Mouse (Mus musculus) inflammation-experienced regulatory T-cells, adult 6 months (primary cell): ENCODE results near the gene Pm20d1. TPM values are rescaled to one million over a fixed set of nuclear protein-coding genes. Genes with fewer than 3 reads are reported as not detected.
"Not testable (repeated sequence)": the region's sequence is repeated elsewhere in the genome, so short reads cannot be mapped to it uniquely, and the experiment has no call there.

Experiments used
- ATAC-seq: one replicate; pipeline ENCODE4 v1.8.0; 2017
- polyA plus RNA-seq, 3 experiments: library from polyadenylated mRNA; unstranded; fragments of 100-300 nt; shearing (Covaris generic); gene quantifications; one replicate each; pipeline ENCODE4 v1.2.1; 2017

Pm20d1 gene
- polyA plus RNA-seq, 3 experiments from 2014 or later, result 0.08 to 0.11 (median 0.08) TPM

DNA sequence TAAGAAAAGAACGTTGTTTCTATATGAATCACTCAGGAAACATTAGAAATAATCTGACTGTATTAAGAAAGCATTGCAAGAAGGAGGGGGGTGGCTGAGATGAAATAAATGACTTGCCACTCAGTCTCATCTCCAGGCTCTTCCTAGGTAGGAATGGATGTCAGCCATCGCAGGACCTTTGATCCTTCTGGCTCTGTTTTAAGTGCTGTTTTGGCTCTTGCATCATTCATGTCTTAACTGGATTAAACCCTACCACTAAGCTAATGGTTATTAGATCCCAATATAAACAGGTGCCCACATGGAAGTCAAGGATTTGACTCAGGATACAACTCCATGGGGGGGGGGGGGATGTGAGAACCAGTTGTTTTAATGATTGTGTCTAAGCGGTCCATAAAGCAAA lies 2.0 kb upstream of the Pm20d1 start:
- ATAC-seq, result no peak

DNA sequence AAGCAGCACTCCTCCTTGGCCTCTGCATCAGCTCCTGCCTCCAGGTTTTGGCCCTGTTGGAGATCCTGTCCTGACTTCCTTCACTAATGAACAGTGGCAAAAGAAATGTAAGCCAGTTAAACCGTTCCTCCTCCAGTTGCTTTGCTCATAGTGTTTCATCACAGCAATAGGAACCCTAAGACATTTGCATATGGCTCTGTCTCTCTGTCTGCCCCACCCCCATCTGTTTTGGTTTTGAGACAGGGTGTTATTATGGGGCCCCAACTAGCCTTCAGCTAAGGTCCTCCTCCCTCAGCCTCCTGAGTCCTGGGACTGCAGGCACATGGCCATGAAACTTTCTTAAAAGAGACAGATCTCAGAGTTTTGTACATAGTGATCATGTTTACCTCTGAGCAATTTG lies 2.8 kb downstream of the Pm20d1 start:
- no peak for ATAC-seq

DNA sequence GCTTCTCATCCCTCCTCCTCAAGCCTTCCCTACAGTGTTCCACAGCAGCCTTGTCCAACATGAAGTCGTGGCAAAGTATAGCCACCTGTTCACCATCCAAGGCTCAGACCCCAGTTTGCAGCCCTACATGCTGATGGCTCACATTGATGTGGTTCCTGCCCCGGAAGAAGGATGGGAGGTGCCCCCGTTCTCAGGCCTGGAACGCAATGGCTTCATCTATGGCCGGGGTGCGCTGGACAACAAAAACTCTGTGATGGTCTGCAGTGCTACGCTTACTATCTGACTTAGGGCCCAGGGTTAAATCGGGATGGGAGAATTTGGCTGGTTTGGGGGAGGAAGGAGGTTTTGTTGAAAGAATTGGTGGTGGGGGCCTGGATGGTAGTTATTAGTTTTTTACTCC lies 3.9 kb downstream of the Pm20d1 start:
- no peak for ATAC-seq

DNA sequence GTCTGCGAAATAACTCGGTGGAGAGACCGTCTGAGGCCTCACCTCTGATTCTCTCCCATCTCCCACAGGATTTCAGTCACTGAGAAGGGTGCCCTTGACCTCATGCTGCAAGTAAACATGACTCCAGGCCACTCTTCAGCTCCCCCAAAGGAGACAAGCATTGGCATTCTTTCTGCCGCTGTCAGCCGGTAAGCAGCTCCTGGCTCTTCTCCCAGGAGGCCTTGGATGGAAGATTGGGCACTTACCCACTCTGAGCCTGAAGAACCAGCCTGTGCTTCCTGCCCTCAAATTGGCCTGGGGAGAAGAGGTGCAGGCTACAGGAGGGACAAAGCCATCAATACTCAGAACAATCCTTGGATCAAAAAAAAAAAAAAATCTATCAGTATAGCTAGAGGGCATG lies 5.5 kb downstream of the Pm20d1 start:
- ATAC-seq, result no peak

DNA sequence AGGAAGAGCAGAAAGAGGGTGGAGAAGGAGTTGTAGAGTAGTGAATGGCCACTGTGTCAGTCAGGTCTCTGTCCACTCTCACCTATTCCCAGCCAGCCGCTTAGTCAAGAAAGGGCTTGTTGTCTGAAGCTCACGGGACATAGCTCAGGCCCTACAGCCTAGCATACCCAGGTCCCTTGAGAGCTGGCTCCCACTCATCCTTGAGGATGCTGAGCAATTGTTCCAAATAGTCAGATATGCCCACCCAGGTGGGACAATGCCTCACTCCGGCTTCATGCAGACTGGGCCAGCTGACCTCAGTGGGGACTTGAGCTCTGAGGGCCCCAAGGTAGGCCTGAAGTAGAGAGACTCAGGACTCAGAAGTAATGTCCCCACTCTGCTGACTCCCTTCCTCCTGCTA lies 7.0 kb downstream of the Pm20d1 start:
- no peak for ATAC-seq

DNA sequence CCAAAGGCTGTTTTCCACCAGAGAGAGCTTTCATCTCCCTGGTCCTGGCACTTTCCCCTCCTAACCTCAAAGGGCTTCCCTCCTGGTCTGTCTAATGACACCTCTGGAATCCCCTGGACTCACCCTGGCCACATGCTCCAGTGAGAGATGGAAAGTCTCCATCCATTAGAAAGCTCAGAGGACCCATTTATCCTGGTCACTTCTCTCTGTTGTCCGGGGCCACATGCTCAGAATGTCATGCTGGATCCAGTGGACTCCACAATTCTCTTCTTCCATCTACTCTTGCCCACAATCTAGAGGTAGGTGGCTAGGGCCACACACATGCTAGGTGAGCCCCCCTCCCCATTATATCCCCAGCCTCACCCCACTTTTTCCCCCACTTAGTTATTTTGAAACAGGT lies 11.8 kb downstream of the Pm20d1 start:
- ATAC-seq, result no peak

DNA sequence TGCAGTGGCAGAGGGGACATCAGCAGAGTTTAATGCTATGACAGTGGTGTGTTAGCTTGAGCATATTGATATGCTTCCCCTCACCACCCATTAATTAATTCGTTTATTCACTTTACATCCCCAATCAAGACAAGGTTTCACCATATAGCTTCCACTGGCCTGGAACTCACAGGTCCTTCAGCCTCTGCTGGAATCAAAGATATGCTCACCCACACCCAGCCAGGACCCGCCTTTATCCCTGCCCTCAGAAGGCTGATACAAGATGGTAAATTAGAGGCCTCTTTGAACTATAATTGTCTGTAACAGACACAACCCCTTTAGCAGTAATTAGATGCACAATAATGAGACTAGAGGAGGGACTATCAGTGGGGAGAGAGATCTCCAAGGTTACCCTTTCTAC lies 12.5 kb downstream of the Pm20d1 start:
- no peak for ATAC-seq

DNA sequence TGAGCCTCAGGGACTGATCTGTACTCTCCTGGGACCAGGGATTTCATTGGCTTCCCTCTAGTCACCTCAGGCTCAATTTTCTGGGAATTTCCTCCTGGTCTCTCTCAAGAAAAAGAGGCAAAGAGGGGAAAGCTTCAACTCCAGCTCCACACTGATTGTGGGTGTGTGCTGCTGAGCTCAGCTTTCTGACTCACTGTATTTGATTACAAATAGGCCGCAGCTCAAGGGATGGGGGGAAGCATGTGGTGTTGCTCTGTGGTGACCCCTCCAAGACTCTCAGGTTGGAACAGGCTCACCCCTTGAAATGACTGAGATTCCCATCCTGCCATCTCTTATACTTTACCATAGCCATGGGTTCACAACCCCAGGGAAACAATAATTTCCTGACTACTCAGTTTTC lies 14.2 kb downstream of the Pm20d1 start:
- no peak for ATAC-seq

DNA sequence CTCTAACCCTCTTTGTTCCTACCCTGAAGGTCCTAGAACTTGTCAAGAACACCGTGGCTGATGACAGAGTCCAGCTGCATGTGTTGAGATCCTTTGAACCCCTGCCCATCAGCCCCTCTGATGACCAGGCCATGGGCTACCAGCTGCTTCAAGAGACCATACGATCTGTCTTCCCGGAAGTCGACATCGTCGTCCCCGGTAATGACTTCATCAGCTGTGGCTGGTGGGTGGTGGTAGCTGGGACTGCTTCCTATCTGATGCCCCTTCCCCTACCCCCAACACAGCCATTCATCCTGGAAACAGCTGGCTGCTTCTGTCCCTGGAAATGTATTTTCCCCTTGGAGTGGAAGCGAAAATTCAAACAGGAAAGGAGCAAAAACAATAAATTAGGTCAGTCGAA lies 14.8 kb downstream of the Pm20d1 start:
- no peak for ATAC-seq

DNA sequence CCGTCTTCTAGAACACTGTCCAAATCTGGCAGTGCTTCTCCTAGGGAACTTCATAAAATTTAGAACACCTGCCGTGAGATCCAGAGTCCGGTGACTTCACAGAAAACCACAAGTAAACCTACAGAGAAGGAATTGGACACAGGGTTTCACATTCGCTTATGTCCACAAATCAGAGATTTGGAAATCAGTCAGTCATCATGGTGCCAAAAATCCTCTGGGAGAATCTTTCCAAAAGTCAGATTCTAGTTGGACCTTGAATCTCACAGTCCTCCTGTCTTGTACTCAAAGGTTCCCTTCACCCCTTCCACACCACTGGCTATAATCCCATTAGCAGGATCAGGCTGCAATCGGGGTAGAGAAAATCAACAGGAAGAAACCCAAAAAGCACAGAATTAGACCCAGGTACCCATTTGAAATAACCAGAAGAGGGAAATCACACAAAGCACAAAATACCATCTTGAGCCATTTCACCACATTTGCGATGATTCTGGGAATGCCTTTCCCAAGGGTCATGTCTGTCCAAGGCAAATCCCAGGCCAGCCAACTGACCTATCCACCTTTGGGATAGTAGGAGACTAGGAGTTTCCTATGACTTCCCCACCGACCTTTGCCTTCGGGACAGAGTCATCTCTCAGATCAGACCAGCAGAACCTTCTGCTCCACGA lies 15.6 kb downstream of the Pm20d1 start:
- ATAC-seq, result no peak

DNA sequence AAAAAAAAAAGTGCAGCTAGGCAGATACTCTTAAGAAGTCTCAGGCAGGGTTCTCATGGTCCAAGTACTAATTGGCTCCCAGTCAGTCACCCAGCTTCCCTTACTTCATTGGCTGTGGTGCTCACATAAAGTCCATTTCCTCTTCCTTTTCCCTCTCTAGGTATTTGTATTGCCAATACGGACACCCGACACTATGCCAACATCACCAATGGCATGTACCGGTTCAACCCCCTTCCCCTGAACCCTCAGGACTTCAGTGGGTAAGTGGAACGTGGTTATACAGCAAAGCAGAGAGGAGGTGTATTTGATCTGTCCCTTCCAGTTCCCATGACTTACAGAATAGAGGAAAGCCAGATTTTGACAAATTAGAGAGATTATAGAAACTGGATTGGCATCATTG lies 16.6 kb downstream of the Pm20d1 start:
- ATAC-seq, result no peak

DNA sequence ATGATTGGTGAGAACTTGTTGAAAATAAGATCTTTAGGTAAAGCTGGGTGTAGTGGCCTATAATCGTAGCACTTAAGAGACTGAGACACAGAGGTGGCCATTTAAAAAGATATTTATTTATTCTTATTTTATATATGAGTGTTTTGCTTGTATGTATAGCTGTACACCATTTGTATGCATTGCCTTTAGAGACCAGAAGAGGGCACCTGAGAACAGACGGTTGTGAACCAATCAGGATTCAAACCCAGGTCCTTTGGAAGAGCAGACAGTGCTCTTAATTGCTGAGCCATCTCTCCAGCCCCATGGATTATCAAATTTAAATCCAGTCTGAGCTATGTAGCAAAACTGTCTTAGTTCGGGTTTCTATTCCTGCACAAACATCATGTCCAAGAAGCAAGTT lies 17.0 kb downstream of the Pm20d1 start:
- no peak for ATAC-seq

DNA sequence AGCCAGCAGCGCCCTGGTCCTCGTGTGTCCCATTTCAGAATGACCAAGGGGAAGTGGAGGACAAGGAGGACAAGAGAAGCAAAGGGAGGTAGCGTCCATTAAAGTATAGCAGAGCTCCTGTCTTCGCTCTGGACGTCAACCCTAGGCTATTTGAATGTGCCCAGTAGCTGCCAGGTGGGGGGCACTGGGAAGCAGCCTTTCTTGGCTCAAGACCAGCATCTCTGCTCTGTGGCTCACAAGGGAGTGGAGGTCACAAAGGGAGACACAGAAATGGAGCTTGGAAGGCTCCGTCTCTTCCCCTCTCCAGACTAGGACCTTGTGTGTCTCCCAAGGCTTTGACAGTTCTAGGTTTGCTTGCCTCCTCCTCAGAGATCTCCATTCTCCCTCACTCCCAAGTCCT lies 19.7 kb downstream of the Pm20d1 start:
- no peak for ATAC-seq

DNA sequence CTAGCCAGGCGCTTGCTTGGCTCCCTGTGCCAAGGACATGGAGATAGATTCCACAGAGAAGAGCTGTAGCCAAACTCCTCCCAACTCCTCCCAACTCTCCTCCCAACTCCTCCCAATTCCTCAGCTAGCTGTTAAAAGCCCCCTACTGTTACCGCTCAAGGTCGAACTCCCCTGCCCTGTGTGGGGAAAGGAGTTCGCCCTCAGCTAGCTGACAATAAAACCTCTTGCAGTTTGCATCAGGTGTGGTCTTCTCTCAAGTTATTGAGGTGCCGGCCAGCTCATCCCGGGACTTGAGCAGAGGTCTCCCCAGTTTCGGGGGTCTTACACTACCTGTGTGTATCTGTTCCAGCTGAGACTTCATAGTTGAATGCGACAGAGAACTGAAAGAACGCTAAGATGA lies 23.2 kb downstream of the Pm20d1 start:
- not testable (repeated sequence) for ATAC-seq

DNA sequence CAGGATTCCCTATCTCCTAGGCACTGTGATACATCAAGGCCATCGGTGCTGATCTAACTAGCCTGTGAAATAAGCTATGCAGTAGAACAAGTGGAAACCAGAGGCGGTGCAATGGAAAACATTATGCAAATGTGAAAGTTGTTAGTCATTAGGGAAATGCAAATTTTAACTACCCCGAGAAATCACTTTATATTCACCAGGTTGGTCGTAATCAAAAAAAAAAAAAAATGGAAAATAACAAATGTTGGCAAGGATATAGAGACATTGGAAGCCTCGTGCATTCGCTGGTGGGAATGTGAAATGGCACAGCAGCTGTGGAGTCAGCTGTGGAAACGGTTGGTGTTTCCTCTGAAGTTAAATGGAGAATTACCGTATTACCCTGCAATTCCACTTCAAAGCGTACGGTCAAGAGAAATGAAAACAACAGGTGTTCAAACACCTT lies 23.7 kb downstream of the Pm20d1 start:
- ATAC-seq, result peak; percentile 80

DNA sequence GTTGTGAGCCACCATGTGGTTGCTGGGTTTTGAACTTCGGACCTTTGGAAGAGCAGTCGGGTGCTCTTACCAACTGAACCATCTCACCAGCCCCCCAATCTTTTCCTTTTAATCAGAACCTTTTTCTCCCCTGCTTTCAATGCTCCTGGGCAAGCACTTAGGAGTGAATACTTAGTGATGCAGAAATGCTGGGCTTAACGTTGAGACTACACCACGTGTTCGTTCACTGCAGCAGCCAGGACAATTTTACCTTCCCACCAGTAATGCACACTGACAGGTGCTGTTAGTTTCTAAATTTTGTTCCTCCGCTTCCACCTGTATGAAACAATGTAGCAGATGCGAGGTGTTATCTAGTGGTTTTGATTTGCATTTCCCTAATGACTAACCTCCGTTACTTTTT lies 25.1 kb downstream of the Pm20d1 start:
- ATAC-seq, result no peak

DNA sequence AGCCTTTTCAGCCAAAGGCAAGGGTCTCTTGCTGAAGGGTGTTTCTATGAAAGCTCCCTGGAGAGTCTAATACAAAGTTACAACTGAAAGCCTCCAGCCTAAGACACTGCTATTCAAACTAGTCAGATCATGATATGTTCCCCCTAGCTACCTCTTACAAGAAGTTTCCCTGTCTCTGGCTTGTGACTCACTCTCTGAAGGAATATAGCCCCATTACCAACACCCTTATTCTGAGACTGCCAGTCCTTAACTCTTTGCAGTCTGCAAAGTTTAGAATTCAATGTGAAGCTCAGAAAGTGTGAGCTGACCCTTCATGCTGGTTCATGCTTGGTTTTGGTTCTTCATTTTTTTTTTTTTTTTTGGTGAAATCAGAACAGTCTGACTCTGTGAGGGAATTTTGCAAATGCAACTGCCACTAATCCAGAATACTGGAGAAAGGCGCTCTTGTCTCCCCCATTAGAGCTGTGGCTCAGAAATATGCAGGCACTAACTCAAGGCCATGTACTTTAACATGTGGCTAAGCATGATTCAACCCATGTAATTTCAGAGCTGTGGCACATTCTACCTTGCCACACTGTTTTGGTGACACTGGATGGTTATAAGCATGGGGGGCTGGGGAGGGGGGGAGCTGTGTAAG lies 25.8 kb downstream of the Pm20d1 start:
- no peak for ATAC-seq

DNA sequence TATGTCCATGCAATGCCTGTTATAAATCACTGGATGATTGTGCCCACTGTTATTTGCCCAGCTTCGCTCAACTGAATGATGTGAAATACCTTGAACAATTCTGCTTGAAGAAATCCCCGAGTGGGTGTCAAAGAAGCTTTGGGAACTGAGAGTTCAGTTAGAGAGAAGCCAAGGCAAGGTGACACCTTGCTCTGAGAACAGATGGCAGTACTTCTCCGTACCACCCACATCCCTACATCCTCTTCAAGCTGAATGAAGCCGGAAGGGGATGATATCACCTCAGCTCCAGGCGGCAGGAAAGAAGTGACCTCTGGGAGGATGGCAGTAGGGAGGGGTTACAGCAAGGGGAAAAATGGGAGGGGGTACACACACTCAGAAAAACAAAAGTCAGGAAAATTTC lies 26.4 kb downstream of the Pm20d1 start:
- ATAC-seq, result no peak

DNA sequence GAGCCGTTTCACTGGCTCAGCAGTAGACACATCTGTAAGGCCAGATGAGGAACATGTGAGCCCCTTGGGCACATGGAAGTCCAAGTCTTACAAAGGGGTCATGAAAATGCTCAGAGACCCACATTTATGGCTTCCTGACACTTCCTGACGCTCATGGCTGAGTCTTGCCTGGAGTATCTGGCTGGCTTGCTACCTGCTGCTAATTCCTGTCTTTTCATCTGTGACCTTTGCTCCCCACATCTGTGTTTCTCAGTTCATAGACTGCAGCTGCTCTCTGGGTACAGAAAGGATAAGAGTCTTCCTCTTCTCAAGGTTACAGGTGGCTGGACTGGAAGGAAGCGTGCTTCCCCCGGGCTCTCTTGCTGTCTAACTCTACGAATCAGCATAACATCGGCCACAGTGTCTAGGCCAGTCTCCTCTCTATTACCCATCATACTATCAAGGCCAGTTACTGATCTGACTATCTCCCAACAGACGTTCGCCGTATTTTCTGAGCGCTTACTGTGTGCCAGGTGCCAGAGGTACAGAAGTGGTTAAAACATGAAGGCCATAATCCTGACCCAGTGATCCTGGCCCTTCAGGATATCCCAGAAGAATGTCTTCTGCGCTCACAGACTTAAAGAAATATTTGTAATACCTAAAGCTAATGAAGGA lies 27.5 kb downstream of the Pm20d1 start:
- ATAC-seq, result no peak

DNA sequence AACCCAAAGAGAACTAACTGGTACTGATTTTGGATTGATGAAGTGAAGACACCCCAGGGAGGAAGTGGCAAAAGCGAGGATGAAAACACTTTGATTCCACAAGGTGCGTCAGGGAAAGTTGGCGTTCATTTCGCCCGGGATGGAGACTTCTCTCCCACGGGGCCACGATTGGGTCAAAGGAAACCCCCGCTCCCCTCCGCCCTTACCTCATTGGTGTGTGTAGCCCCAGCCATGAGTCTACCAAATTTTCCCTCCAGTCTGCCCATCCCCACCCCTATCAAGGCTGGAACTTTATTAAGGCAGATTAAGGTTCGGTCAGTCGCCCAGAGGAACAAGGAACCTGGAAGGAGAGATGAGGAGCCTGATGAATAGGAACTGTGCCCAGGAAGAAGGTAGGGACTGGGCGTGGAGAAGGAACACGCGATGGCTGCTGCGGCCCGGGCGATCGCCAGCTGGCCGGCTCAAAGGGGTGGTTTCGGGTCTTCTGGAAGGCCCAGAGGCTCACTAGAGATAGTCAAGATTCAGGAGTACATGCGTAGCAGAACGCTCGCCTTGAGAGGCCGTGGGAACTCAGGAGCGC lies 30.1 kb downstream of the Pm20d1 start, which contains the start of gene Slc41a1:
TSS of gene Slc41a1 (plus strand) at position 287 of the 580 bp plus-strand sequence.
- ATAC-seq, result peak; percentile 26

DNA sequence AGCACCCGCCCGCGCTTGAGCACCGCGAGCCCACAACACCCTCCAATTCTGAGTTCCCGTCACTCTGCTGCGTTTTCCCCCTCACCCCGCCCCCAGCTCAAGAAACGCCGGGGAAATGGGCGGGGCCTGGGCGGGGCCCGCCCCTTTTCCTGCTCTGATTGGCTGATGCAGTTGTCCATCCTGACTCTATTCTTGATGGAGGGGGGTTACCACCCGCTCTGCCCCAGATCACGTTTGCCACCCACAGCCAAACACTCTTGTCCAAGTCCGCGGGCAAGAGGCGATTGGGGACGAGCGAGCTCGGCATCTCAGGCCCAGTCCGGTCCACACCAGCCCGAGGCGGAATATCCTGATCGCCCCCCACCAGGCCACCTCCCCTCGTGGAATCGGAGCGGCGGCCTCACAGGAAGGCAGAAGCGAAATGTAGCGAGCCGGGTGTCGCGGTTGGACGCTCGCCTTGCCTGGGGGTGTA lies 30.6 kb downstream of the Pm20d1 start:
- ATAC-seq, result peak; percentile 87

DNA sequence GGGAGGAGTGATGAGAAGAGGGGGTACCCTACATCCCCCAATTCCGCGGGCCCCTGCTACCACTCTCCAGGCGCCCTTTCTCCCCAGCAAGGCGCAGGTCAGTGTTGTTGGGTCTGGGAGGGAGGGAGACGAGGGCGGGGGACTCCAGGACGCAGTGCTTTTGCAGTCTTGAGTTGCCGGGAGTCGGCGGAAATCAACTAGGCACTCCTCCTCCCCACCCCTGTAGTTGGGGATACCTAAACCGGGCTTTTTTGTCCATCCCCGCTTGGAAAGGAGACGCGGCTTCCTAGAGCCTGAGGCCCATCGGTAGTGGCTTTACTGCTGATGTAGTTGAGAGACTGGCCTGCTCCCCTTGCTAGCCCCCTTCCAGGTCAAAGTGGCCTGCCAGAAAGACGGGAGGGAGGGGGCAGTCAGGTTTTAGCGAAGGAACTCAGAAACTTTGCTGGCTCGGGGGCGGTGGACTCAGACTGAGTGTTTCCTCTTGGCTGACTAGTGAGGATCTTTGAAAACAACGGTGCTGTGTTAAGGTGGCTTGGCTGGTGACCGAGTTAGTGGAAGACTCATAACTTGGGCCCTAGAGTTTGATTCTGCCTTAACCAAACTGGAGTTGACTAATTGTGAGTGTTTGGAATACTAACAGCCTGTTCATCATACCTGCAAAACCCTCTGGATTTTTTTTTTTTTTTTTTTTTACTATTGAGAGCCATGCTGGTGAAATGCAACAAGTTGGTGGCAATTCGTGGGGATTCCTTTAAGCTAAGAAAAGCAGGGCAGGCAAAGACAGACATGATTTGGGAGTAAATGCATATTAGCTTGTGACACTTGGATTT lies 31.3 kb downstream of the Pm20d1 start:
- ATAC-seq, result peak; percentile 14

DNA sequence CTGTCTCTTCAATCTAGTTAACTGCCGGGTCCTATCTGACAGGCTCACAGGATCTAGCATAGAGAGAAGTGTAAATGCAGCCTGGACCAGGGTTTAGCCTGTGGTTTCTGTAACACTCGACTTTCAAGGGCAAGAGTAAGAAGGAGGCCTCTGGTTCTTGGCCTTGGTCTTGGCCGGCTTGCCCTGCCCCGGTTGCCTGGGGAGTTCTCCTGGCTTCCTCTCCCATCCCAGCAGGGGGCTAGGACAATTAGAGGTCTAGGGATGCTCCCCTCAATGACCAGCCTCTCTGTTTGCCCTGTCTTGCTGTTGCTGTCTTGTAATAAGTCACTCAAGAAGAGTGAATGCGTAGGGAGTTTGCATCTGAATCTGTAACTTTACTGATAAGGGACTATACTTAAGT lies 32.1 kb downstream of the Pm20d1 start:
- ATAC-seq, result no peak
